Mouse (Mus musculus): ENCODE data around the gene Zfp651. TPM values are rescaled to one million over a fixed set of nuclear protein-coding genes. Genes with fewer than 3 reads are reported as not detected.

Zfp651 gene
- 4.1 and 4.8 TPM in 2 replicates for polyA plus RNA-seq (2016; fragmentation: Nextera tagmentation; extraction: Ambion mirVana)

- Histone ChIP-seq H3K4me1 (peaks cover 48% of the 10 kb centered on the region), H3K9me3 (no peaks in the 10 kb centered on the region), H3K4me3 (peak within 1 kb of the TSS; percentile 82), H3K27ac (peak within 1 kb of the TSS; percentile 98), H3K36me3 (replicated peaks) (peaks cover 51% of the 10 kb centered on the region), H3K27me3 (ENCODE audit: poor library complexity, severe bottlenecking) (0 out of 2 replicates have a peak, but pooled peaks cover 4% of the 10 kb centered on the region)
- peak; percentile 78 for DNase-seq (ENCODE audit: extremely low spot score, low spot score)
- whole genome bisulfite sequencing = under 1% methylated on average over 94 of the region's 97 CpGs
Measured at GRCm38 (mm10) chr9:121759091-121760081, at the start of gene Zfp651. TSS of gene Zfp651 (plus strand) at chr9:121759330.

DNA sequence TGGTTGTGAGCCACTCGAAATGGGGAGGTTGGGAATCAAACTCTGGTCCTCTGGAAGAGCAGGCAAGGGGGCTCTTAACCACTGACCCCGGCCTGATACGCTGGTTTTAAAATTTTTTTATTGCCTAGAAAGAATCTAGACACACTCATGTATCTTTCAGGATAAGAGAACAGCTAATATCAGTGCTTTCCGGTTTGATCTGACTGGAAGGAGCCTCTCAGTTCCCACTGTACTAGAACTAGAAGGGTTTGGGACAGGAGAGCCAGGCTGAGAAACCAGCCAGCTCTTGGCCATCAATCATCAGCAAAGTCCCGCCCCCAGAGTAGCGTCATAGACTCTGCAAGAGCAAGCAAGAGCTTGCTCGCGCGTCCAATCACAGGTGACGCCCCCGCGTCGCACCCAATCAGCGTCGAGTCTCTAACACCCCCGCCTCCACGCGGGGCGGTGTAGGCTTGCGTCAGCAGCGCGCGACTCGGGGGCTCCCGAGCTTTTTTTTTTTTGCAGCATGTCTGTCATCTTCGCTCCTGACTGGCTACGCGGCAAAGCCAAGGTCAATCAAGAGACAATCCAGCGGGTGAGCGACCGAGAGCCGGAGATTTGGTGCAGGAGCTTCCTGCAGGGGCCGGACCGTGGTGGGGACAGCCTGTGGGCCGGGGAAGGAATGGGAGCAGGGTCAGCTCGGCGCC, 49.1 kb upstream of the Zfp651 start, which contains the start of gene Ss18l2:
Gene Ss18l2 (plus strand): TSS at position 432 of the 686 bp plus-strand sequence.
- Histone ChIP-seq H3K36me3 (replicated peaks) (peaks cover 17% of the 10 kb centered on the region), H3K27ac (peak within 1 kb of the TSS; percentile 90), H3K9me3 (no peaks in the 10 kb centered on the region), H3K27me3 (ENCODE audit: poor library complexity, severe bottlenecking) (no peaks in the 10 kb centered on the region), H3K4me1 (peaks cover 32% of the 10 kb centered on the region), H3K4me3 (peak within 1 kb of the TSS; percentile 94)
- peak; percentile 98 for DNase-seq (ENCODE audit: extremely low spot score, low spot score)
- 4% methylated on average over 37 of the region's 37 CpGs for WGBS

DNA sequence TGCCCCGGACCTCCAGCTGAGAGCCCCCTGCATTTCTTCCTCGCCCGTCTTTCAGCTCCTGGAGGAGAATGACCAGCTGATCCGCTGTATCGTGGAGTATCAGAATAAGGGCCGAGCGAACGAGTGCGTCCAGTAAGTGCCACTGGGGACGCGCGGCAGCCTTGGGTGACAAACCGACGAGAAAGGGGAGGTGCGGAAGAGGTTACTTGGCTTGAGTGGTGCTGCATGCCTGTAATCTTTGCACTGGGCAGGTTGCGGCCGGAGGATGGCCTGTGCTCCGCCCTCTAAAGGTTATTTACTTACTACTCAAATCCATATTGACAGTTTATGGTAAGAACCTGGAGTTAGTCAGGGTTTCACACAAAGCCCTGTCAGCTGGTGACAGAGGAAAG, 48.5 kb upstream of the Zfp651 start:
- Histone ChIP-seq H3K27me3 (ENCODE audit: poor library complexity, severe bottlenecking) (no peaks in the 10 kb centered on the region), H3K36me3 (replicated peaks) (peaks cover 17% of the 10 kb centered on the region), H3K4me3 (peak overlapping the region; percentile 94), H3K9me3 (no peaks in the 10 kb centered on the region), H3K27ac (peak overlapping the region; percentile 90), H3K4me1 (peaks cover 26% of the 10 kb centered on the region)
- no peak for DNase-seq (ENCODE audit: extremely low spot score, low spot score)
- under 1% methylated on average over 18 of the region's 18 CpGs for WGBS

- no peak for DNase-seq (ENCODE audit: extremely low spot score, low spot score)
- H3K27ac ChIP-seq = no peak overlapping the region
- H3K36me3 ChIP-seq (replicated peaks) = peaks cover 21% of the 10 kb centered on the region
- no peak overlapping the region for H3K4me3 ChIP-seq
- H3K4me1 ChIP-seq = peaks cover 24% of the 10 kb centered on the region
- H3K9me3 ChIP-seq = no peaks in the 10 kb centered on the region
- 88% methylated on average over 2 of the region's 2 CpGs for WGBS
- no peaks in the 10 kb centered on the region for H3K27me3 ChIP-seq (ENCODE audit: poor library complexity, severe bottlenecking)
Measured at GRCm38 (mm10) chr9:121717048-121717447, 42.1 kb upstream of the Zfp651 start.

GRCm38 (mm10) chr9:121718070-121718705, 40.9 kb upstream of the Zfp651 start:
- peak overlapping the region; percentile 96 for H3K4me3 ChIP-seq
- H3K36me3 ChIP-seq (replicated peaks) = peaks cover 10% of the 10 kb centered on the region
- H3K27me3 ChIP-seq (ENCODE audit: poor library complexity, severe bottlenecking) = no peaks in the 10 kb centered on the region
- peak overlapping the region; percentile 96 for H3K27ac ChIP-seq
- no peaks in the 10 kb centered on the region for H3K9me3 ChIP-seq
- WGBS = 67% methylated on average over 15 of the region's 15 CpGs
- DNase-seq (ENCODE audit: extremely low spot score, low spot score) = no peak
- H3K4me1 ChIP-seq = peaks cover 24% of the 10 kb centered on the region

DNA sequence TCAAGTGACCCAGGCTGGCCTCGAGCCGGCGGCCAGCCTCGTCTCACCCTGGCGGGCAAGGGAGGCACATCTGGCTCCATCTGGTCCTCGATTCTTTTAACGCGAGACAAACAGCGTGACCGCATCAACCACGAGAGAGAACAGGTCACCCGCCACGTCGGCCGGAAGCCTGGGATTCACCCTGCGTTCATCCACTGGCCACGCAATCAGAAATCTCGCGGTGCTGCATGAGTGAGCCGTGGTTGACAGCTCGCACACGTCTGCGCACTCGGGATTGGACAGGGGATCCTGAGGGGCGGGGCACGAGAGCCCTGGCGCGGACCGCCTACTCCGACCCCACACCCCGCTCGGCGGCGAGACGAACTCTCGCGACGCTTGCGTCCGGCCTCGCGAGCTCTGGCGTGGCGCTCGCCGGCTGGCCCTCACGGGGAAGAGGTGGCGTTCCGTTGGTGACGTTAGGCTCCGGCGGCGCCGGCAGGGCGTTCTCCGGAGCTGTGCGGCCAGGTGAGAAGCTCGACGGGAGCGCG, 40.3 kb upstream of the Zfp651 start, which contains the start of gene Nktr:
Gene Nktr (plus strand): TSS at position 378 of the 527 bp plus-strand sequence.
- H3K36me3 ChIP-seq (replicated peaks) = peaks cover 4% of the 10 kb centered on the region
- peak; percentile 96 for DNase-seq (ENCODE audit: extremely low spot score, low spot score)
- H3K4me3 ChIP-seq = peak within 1 kb of the TSS; percentile 96
- H3K4me1 ChIP-seq = peaks cover 24% of the 10 kb centered on the region
- no peaks in the 10 kb centered on the region for H3K27me3 ChIP-seq (ENCODE audit: poor library complexity, severe bottlenecking)
- peak within 1 kb of the TSS; percentile 96 for H3K27ac ChIP-seq
- under 1% methylated on average over 61 of the region's 61 CpGs for WGBS
- no peaks in the 10 kb centered on the region for H3K9me3 ChIP-seq

DNA sequence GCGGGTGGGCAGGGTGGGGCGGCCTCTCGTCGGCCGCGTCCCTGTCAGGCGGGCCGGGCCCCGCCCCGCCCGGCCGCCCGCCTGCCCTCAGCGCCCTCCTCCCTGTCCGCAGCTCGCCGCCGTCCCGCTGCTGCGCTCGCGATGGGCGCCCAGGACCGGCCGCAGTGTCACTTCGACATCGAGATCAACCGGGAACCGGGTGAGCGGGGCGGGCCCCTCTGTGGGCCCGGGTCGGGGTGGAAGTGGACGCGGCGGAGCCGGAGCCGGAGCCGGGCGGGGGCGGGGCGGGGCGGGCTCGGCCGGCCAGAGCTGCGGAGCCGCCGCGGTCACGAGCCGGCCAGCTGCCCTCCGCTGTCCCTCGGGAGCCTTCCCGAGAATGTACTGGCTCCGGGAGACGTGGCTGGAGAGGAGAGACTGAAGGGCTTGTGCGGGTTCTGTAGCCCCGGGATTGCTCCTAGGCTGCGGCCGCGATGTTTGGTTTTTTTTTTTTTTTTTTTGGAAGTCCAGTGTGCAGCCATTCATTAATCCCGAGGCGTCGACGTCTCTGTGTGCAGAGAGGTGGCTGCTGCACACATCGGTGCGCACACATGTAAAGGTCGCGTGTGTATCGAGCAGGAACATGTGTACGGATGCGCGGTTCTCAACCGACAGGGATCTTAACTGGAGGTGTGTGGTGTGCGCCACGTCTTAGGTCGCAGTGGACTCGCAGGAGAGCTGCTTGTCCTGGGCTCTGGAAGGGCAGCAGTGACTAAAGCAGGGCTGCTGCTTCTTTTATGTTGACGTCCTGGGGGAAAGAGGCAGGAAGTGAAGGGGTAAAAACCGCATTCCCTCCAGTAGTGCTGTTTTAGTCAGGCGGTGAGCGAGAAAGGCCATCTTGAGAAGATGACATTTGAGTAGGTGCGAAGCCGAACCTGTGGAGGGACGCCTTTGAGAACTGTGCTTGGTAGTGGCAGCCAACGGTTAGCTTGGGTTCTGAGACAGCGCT, 39.5 kb upstream of the Zfp651 start:
- WGBS = under 1% methylated on average over 79 of the region's 87 CpGs
- Histone ChIP-seq H3K9me3 (no peaks in the 10 kb centered on the region), H3K36me3 (replicated peaks) (peaks cover 4% of the 10 kb centered on the region), H3K27me3 (ENCODE audit: poor library complexity, severe bottlenecking) (no peaks in the 10 kb centered on the region), H3K4me3 (peak overlapping the region; percentile 96), H3K27ac (peak overlapping the region; percentile 96), H3K4me1 (peaks cover 24% of the 10 kb centered on the region)
- DNase-seq (ENCODE audit: extremely low spot score, low spot score) = peak; percentile 47

DNA sequence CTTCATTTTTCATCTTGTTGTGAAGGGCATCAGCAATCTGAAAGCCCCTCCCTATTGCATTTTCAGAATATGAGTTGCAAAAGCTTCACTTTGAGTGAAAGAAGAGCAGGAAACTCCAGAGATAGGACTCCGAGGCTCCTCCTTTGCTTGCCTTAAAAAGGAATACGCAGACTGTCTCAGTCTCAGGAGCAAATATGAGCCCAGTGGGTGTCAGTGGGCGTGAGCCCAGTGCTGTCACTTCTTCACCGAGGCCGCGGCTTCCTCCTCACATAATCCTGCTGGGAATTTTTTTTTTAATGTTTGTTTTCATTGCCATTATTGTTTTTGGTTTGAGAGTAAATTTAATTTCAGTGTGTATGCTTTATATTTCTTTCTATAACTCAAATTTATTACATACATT, 18.6 kb upstream of the Zfp651 start:
- no peak for DNase-seq (ENCODE audit: extremely low spot score, low spot score)
- no peaks in the 10 kb centered on the region for H3K27me3 ChIP-seq (ENCODE audit: poor library complexity, severe bottlenecking)
- no peak overlapping the region for H3K27ac ChIP-seq
- WGBS = 93% methylated on average over 6 of the region's 6 CpGs
- H3K4me1 ChIP-seq = no peaks in the 10 kb centered on the region
- no peaks in the 10 kb centered on the region for H3K9me3 ChIP-seq
- peaks cover 81% of the 10 kb centered on the region for H3K36me3 ChIP-seq (replicated peaks)
- H3K4me3 ChIP-seq = no peak overlapping the region

DNA sequence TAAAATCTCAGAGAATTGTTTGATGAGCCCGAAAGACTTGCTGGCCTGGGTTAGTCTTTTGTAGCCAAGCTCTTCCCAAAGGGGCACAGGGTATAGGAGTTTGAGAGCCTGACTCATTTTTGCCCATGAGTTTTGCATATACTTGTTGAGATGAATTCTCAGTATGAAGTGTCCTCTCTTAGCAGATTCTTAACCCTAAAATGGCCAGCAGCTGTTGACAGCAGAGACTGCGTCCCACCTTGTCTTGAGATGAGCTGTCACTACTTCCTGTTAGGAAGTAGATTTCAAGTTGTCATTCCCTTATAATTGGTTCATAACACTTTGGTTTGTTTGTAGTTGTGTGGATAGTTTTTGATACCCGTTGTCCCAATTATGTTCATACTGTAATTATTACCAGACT, 18.0 kb upstream of the Zfp651 start:
- WGBS = 94% methylated on average over 3 of the region's 3 CpGs
- no peaks in the 10 kb centered on the region for H3K9me3 ChIP-seq
- H3K4me1 ChIP-seq = no peaks in the 10 kb centered on the region
- H3K27ac ChIP-seq = no peak overlapping the region
- no peak for DNase-seq (ENCODE audit: extremely low spot score, low spot score)
- H3K27me3 ChIP-seq (ENCODE audit: poor library complexity, severe bottlenecking) = no peaks in the 10 kb centered on the region
- H3K4me3 ChIP-seq = no peak overlapping the region
- peaks cover 81% of the 10 kb centered on the region for H3K36me3 ChIP-seq (replicated peaks)

- Histone ChIP-seq H3K36me3 (replicated peaks) (peaks cover 96% of the 10 kb centered on the region), H3K27ac (no peak overlapping the region), H3K27me3 (ENCODE audit: poor library complexity, severe bottlenecking) (no peaks in the 10 kb centered on the region), H3K9me3 (no peaks in the 10 kb centered on the region), H3K4me3 (no peak overlapping the region), H3K4me1 (no peaks in the 10 kb centered on the region)
- no peak for DNase-seq (ENCODE audit: extremely low spot score, low spot score)
- WGBS = 90% methylated on average over 8 of the region's 8 CpGs
Measured at GRCm38 (mm10) chr9:121744051-121744450, 15.1 kb upstream of the Zfp651 start.

DNA sequence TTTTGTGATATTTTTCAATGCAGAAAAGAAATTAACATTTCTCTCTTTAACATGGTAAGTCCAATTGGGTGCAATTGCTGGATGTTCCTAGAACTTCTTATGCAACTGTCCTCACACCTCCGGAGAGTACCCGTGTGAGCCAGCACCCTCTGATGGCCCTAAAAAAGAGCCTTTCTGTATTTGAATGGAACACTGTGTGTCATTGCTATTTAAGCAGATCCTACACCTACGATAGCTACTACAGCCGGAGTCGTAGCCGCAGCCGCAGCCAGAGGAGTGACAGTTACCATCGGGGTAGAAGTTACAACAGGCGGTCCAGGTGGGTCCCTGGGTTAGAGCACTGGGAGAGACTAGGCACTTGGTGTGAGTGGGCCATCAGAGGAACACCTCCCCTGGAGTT, 6.4 kb upstream of the Zfp651 start:
- 94% methylated on average over 9 of the region's 9 CpGs for WGBS
- no peak for DNase-seq (ENCODE audit: extremely low spot score, low spot score)
- no peak overlapping the region for H3K4me3 ChIP-seq
- peaks cover 5% of the 10 kb centered on the region for H3K4me1 ChIP-seq
- no peak overlapping the region for H3K27ac ChIP-seq
- no peaks in the 10 kb centered on the region for H3K9me3 ChIP-seq
- H3K36me3 ChIP-seq (replicated peaks) = peaks cover 93% of the 10 kb centered on the region
- H3K27me3 ChIP-seq (ENCODE audit: poor library complexity, severe bottlenecking) = no peaks in the 10 kb centered on the region

All from forebrain, embryonic 10.5 days (tissue).